11 mouse cellular contexts compared by ENCODE assay signal in genomic region chr1:146792826-146793225, GRCm38 (mm10).
A peak's percentile ranks its signal among the peaks of the same experiment; 100 is the strongest.
DNase-seq lines count a peak whose midpoint lies in the region.
"Had no signal": no experiment of that assay in that cellular context is flagged by ENCODE, and none has a peak within 500 bp of the region (broad histone marks: within the 10 kb centered on the region; RNA-seq: fewer than 3 reads in every experiment).

No protein-coding gene starts in this region.

- peak; percentile 29 for DNase-seq in cerebellum, adult 18-20 months
- no peak for DNase-seq in cerebellum, adult 11 months
- DNase-seq in kidney, postnatal 10 days: peak; percentile 12
- no peak for DNase-seq in kidney, adult 9 months
- peak; percentile 51 for DNase-seq in 3T3-L1 (ENCODE audit: low read depth, low spot score)
- DNase-seq in frontal cortex, postnatal 36 days (ENCODE audit: low spot score in 2 of 2): peak; percentile 19 to 73
- no peak for DNase-seq in embryo, embryonic 10.5 days (ENCODE audit: low spot score)
- DNase-seq in yolk sac, embryonic 10.5 days (ENCODE audit: low spot score): no peak
- DNase-seq: embryo, embryonic 11 days; kidney, adult 18-20 months; liver, postnatal 0 days had no signal

Comparison
In these comparisons a context has a peak if more than half of its experiments do, and no peak if none do; other contexts are left out.
1. DNase-seq: peak in cerebellum, adult 18-20 months (2 of 2), kidney, postnatal 10 days (single experiment), 3T3-L1 (single experiment) and frontal cortex, postnatal 36 days (2 of 2); none in cerebellum, adult 11 months (single experiment), kidney, adult 9 months (single experiment), embryo, embryonic 10.5 days (single experiment) and yolk sac, embryonic 10.5 days (single experiment).